In the genomic region with DNA sequence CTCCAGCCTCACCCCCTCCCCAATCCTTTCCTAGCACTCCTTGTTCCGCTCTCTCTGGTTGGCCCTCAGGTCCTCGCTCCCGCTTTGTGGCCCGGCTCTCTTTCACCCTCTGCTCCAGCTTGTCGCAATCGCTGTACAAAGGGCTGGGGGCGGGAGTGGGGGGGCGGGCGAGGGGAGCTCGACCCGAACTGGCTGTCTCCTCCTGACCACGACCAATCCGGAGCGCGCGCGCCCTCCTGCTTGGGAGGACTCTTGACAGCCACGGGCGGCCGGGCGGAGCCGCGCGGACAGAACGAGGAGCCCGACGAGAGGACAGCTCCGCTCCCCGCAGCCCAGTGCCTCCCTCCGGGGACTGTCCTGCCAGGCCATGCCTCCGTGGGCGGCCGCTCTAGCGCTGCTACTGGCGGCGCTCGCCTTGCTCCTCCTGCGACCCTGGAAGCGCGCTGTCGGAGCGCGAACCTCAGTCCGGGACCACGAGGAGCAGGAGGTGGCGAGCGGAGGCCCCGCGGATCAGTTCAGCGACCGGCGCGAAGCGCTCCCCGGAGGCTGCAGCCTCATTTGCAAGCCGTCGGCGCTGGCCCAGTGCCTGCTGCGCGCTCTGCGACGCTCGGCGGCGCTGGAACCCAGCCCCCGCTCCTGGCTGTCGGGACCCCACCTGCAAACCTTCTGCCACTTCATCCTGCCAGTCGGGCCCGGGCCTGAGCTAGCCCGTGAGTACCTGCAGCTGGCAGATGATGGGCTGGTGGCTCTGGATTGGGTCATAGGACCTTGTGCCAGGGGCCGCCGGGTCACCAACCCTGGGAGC, we compare ENCODE assay signal across 8 mouse cellular contexts. TPM values are rescaled to one million over a fixed set of nuclear protein-coding genes. Genes with fewer than 3 reads are reported as not detected.
DNase-seq lines count a peak whose midpoint lies in the region; ATAC-seq and TF ChIP-seq lines count a peak whose summit lies in the region.

Abhd15 (plus strand) TSS at position 290 of the 805 bp plus-strand sequence.

- no peaks in the 10 kb centered on the region for H3K27me3 ChIP-seq in cerebellum, adult 2 months (ENCODE audit: control insufficient read depth, insufficient read depth, low read length)
- peaks cover 48% of the 10 kb centered on the region for H3K27me3 ChIP-seq in hindbrain, embryonic 13.5 days
- H3K27me3 ChIP-seq in limb, embryonic 13.5 days = peaks cover 43% of the 10 kb centered on the region
- H3K27me3 ChIP-seq in midbrain, embryonic 12.5 days = peaks cover 53% of the 10 kb centered on the region

- peak within 1 kb of the TSS; percentile 46 for H3K4me3 ChIP-seq in cerebellum, adult 2 months (replicated peaks; ENCODE audit: insufficient read depth, low read depth, low read length)
- H3K4me3 ChIP-seq in hindbrain, embryonic 13.5 days = peak within 1 kb of the TSS; percentile 51
- H3K4me3 ChIP-seq in limb, embryonic 13.5 days = peak within 1 kb of the TSS; percentile 67
- peak within 1 kb of the TSS; percentile 62 for H3K4me3 ChIP-seq in midbrain, embryonic 12.5 days

- ATAC-seq in hindbrain, embryonic 13.5 days (ENCODE audit: low FRiP score) = peak; percentile 49; the same call in 1 of the 2 replicates
- ATAC-seq in limb, embryonic 13.5 days (ENCODE audit: low FRiP score, low read depth) = peak; percentile 19; the same call in 1 of the 2 replicates
- ATAC-seq in midbrain, embryonic 12.5 days (ENCODE audit: low FRiP score, low read depth) = peak; percentile 70

- no peaks in the 10 kb centered on the region for H3K4me1 ChIP-seq in cerebellum, adult 2 months (ENCODE audit: control insufficient read depth, insufficient read depth, low read length)
- peaks cover 54% of the 10 kb centered on the region for H3K4me1 ChIP-seq in hindbrain, embryonic 13.5 days (replicated peaks)
- H3K4me1 ChIP-seq in limb, embryonic 13.5 days = peaks cover 42% of the 10 kb centered on the region
- peaks cover 49% of the 10 kb centered on the region for H3K4me1 ChIP-seq in midbrain, embryonic 12.5 days

- DNase-seq in frontal cortex, postnatal 10 days (ENCODE audit: low spot score in 2 of 2) = peak; percentile 62 to 67
- no peak for DNase-seq in frontal cortex, postnatal 25 days (ENCODE audit: low spot score in 2 of 2)
- peak; percentile 61 to 63 for DNase-seq in cerebellum, adult 2 months
- peak; percentile 75 for DNase-seq in gastrocnemius, adult 18-20 months (ENCODE audit: low spot score)
- peak; percentile 67 to 69 for DNase-seq in spleen, postnatal 36 days (ENCODE audit: low spot score in 2 of 2)

- TF ChIP-seq CTCF in cerebellum, adult 2 months (IDR thresholded peaks at IDR 0.05; ENCODE audit: borderline replicate concordance, insufficient read depth, low read depth, low read length) = no peak

- H3K27ac ChIP-seq in cerebellum, adult 2 months (ENCODE audit: insufficient read depth, low read length) = no peak within 1 kb of the TSS
- H3K27ac ChIP-seq in hindbrain, embryonic 13.5 days = no peak within 1 kb of the TSS
- H3K27ac ChIP-seq in limb, embryonic 13.5 days = no peak within 1 kb of the TSS
- H3K27ac ChIP-seq in midbrain, embryonic 12.5 days (replicated peaks) = peak within 1 kb of the TSS; percentile 36; the same call in 1 of the 2 replicates

- H3K4me2 ChIP-seq in hindbrain, embryonic 13.5 days = peak within 1 kb of the TSS; percentile 96
- H3K4me2 ChIP-seq in limb, embryonic 13.5 days (replicated peaks) = peak within 1 kb of the TSS; percentile 97
- H3K4me2 ChIP-seq in midbrain, embryonic 12.5 days (replicated peaks) = peak within 1 kb of the TSS; percentile 93

- TF ChIP-seq POLR2A in cerebellum, adult 2 months (IDR thresholded peaks at IDR 0.05; ENCODE audit: borderline replicate concordance, insufficient read depth, low read length) = no peak

- H3K9ac ChIP-seq in hindbrain, embryonic 13.5 days = peak within 1 kb of the TSS; percentile 71
- peak within 1 kb of the TSS; percentile 65 for H3K9ac ChIP-seq in limb, embryonic 13.5 days
- peak within 1 kb of the TSS; percentile 60 for H3K9ac ChIP-seq in midbrain, embryonic 12.5 days (replicated peaks)

- 1% methylated on average over 72 of the region's 72 CpGs for WGBS in cerebellum, adult 2 months
- under 1% methylated on average over 64 of the region's 72 CpGs for WGBS in hindbrain, embryonic 13.5 days
- under 1% methylated on average over 68 of the region's 72 CpGs for WGBS in limb, embryonic 13.5 days
- under 1% methylated on average over 72 of the region's 72 CpGs for WGBS in midbrain, embryonic 12.5 days

- H3K36me3 ChIP-seq in hindbrain, embryonic 13.5 days = no peaks in the 10 kb centered on the region
- peaks cover 3% of the 10 kb centered on the region for H3K36me3 ChIP-seq in limb, embryonic 13.5 days
- no peaks in the 10 kb centered on the region for H3K36me3 ChIP-seq in midbrain, embryonic 12.5 days

- H3K9me3 ChIP-seq in hindbrain, embryonic 13.5 days = no peaks in the 10 kb centered on the region
- no peaks in the 10 kb centered on the region for H3K9me3 ChIP-seq in limb, embryonic 13.5 days
- no peaks in the 10 kb centered on the region for H3K9me3 ChIP-seq in midbrain, embryonic 12.5 days

RNA-seq across cellular contexts. Expression of gene Abhd15, which starts in this region (rescaled TPM):
- 0.98 and 1.0 TPM in 2 replicates for polyA plus RNA-seq in cerebellum, adult 2 months (2012; rRNA removed)
- under 1 TPM; 0.43 to 0.87 TPM for total RNA-seq in gastrocnemius, adult 18-20 months (2021)
- polyA plus RNA-seq in hindbrain, embryonic 13.5 days (2015; fragmentation: Nextera tagmentation; extraction: Ambion mirVana) = 1.9 and 3.3 TPM in 2 replicates
- polyA plus RNA-seq in limb, embryonic 13.5 days (2015; fragmentation: Nextera tagmentation; extraction: Ambion mirVana) = 1.5 and 1.6 TPM in 2 replicates
- 3.4 and 4.3 TPM in 2 replicates for polyA plus RNA-seq in midbrain, embryonic 12.5 days (2016; fragmentation: Nextera tagmentation; extraction: Ambion mirVana)

Comparison
In these comparisons a context has a peak if more than half of its experiments do, and no peak if none do; other contexts are left out.
1. DNase-seq: peak in frontal cortex, postnatal 10 days (2 of 2), cerebellum, adult 2 months (2 of 2) and spleen, postnatal 36 days (2 of 2); none in frontal cortex, postnatal 25 days (0 of 2).
2. Peak in DNase-seq in gastrocnemius, adult 18-20 months; RNA of the gene not detected or under 1 TPM.
3. ATAC-seq: peak in every context shown above with its lines; median percentile 70 in midbrain, embryonic 12.5 days; 49 in hindbrain, embryonic 13.5 days; 19 in limb, embryonic 13.5 days.
4. Peak in every context shown above with its lines, with median percentiles within 50 percentile points of each other: H3K4me3 ChIP-seq, H3K4me2 ChIP-seq and H3K9ac ChIP-seq.